22 mouse cellular contexts compared by ENCODE assay signal in the genomic region with DNA sequence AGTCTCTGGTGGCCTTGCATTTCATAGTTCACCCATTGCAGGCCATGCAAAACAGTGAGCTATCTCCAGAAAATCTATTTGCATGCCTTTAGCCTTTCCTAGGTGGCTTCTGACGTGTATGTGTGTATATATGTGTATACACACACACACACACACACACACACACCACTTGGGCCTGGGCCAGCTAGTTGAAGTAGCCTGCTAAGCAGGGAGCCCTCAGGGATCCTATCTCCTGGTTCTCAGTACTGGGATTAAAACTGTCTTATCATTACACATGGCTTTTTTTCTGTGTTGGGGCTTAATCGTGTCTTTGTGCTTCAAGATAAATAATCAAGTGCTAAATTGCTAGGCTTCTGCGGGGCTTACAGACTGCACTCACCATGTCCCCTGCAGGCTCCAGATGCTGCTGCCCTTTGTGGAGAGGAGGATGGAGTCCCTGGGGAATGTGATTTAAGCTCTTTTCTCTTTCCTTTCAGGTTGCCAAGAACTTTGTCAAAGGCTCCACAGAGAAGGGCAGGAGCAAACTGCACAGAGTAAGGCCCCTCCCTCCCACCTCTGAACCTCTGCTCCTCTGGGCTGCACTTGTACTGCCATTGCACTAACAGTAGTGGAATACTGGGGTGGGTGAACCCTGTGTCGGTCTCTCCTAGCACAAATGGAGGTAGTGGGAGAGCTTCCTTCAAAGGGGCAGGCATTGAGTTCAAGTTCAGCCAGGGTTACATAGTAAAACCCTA. TPM values are rescaled to one million over a fixed set of nuclear protein-coding genes. Genes with fewer than 3 reads are reported as not detected.
DNase-seq lines count a peak whose midpoint lies in the region; ATAC-seq and TF ChIP-seq lines count a peak whose summit lies in the region.
"Had no signal": no experiment of that assay in that cellular context is flagged by ENCODE, and none has a peak within 500 bp of the region (broad histone marks: within the 10 kb centered on the region; RNA-seq: fewer than 3 reads in every experiment).

No protein-coding gene starts in this region.

- no peak for DNase-seq in embryonic facial prominence, embryonic 10.5 days (ENCODE audit: low spot score)
- no peak for DNase-seq in liver, embryonic 14.5 days (ENCODE audit: low read depth in 3 of 3, low spot score in 3 of 3)
- DNase-seq in liver, postnatal 0 days, result no peak
- DNase-seq in adrenal gland, adult (ENCODE audit: inconsistent age in 2 of 2, low spot score in 1 of 2), result no peak
- DNase-seq in right cerebral cortex, postnatal 10 days (ENCODE audit: low spot score in 2 of 2), result no peak
- DNase-seq: cerebellum, adult 9-10 months; gastrocnemius, adult 2 months; heart, postnatal 36 days; kidney, adult 2 months; kidney, postnatal 10 days; layer of hippocampus, postnatal 36 days; lung, postnatal 10 days; right cerebral cortex, postnatal 14 days; spleen, adult 18-20 months; thymus, adult 18-20 months had no signal

- no peak overlapping the region for H3K27ac ChIP-seq in embryonic facial prominence, embryonic 12.5 days
- no peak overlapping the region for H3K27ac ChIP-seq in embryonic facial prominence, embryonic 10.5 days (replicated peaks)
- no peak overlapping the region for H3K27ac ChIP-seq in liver, embryonic 14.5 days
- no peak overlapping the region for H3K27ac ChIP-seq in liver, postnatal 0 days (ENCODE audit: low read depth)
- no peak overlapping the region for H3K27ac ChIP-seq in midbrain, embryonic 15.5 days

- ATAC-seq in embryonic facial prominence, embryonic 12.5 days (ENCODE audit: insufficient number of reproducible peaks, insufficient read depth, low FRiP score, low TSS enrichment), result no peak
- peak; percentile 24; the same call in 1 of the 2 replicates for ATAC-seq in liver, embryonic 14.5 days (ENCODE audit: insufficient read depth)
- no peak for ATAC-seq in liver, postnatal 0 days
- ATAC-seq in megakaryocyte progenitor cell, adult 5-6 weeks (replicated peaks; ENCODE audit: poor library complexity), result peak; percentile 54
- peak; percentile 66 for ATAC-seq in midbrain, embryonic 15.5 days (replicated peaks)
- ATAC-seq: CD4-positive, CD25-positive, alpha-beta regulatory T cell, adult 4 months; inflammation-experienced regulatory T-cells, adult 6 months had no signal

- no peaks in the 10 kb centered on the region for H3K4me1 ChIP-seq in embryonic facial prominence, embryonic 12.5 days
- 0 out of 2 replicates have a peak, but pooled peaks cover 2% of the 10 kb centered on the region for H3K4me1 ChIP-seq in embryonic facial prominence, embryonic 10.5 days
- H3K4me1 ChIP-seq in liver, embryonic 14.5 days (replicated peaks; ENCODE audit: control insufficient read depth in 2 of 2, insufficient read depth in 2 of 2, low read length in 1 of 2), result no peaks in the 10 kb centered on the region
- no peaks in the 10 kb centered on the region for H3K4me1 ChIP-seq in liver, postnatal 0 days (ENCODE audit: insufficient read depth)
- H3K4me1 ChIP-seq in midbrain, embryonic 15.5 days, result no peaks in the 10 kb centered on the region

- H3K9ac ChIP-seq in embryonic facial prominence, embryonic 12.5 days, result peak overlapping the region; percentile 9; the same call in 1 of the 2 replicates
- H3K9ac ChIP-seq in liver, embryonic 14.5 days (replicated peaks), result no peak overlapping the region
- H3K9ac ChIP-seq in liver, postnatal 0 days (replicated peaks), result no peak overlapping the region
- no peak overlapping the region for H3K9ac ChIP-seq in midbrain, embryonic 15.5 days
- H3K9ac ChIP-seq: heart, embryonic 12.5 days had no signal

- 73% methylated on average over 4 of the region's 4 CpGs for WGBS in embryonic facial prominence, embryonic 12.5 days
- WGBS in embryonic facial prominence, embryonic 10.5 days, result 80% methylated on average over 4 of the region's 4 CpGs
- WGBS in liver, embryonic 14.5 days (ENCODE audit: insufficient replicate concordance), result 50% methylated on average over 4 of the region's 4 CpGs
- 54% methylated on average over 4 of the region's 4 CpGs for WGBS in liver, postnatal 0 days (ENCODE audit: insufficient replicate concordance)
- 47% methylated on average over 4 of the region's 4 CpGs for WGBS in midbrain, embryonic 15.5 days

- no peak overlapping the region for H3K4me3 ChIP-seq in embryonic facial prominence, embryonic 12.5 days
- no peak overlapping the region for H3K4me3 ChIP-seq in embryonic facial prominence, embryonic 10.5 days
- no peak overlapping the region for H3K4me3 ChIP-seq in liver, embryonic 14.5 days (ENCODE audit: insufficient read depth in 1 of 2, low read depth in 2 of 2, low read length in 2 of 2)
- no peak overlapping the region for H3K4me3 ChIP-seq in liver, postnatal 0 days (ENCODE audit: low read depth, low read length)
- no peak overlapping the region for H3K4me3 ChIP-seq in midbrain, embryonic 15.5 days
- H3K4me3 ChIP-seq: gastrocnemius, adult 2 months; heart, embryonic 12.5 days; myocyte had no signal

- no peaks in the 10 kb centered on the region for H3K27me3 ChIP-seq in embryonic facial prominence, embryonic 12.5 days
- no peaks in the 10 kb centered on the region for H3K27me3 ChIP-seq in embryonic facial prominence, embryonic 10.5 days (replicated peaks; ENCODE audit: low read depth, poor library complexity, severe bottlenecking)
- no peaks in the 10 kb centered on the region for H3K27me3 ChIP-seq in liver, embryonic 14.5 days (ENCODE audit: control insufficient read depth, insufficient read depth, low read length)
- H3K27me3 ChIP-seq in liver, postnatal 0 days (ENCODE audit: insufficient read depth, low read length), result no peaks in the 10 kb centered on the region
- no peaks in the 10 kb centered on the region for H3K27me3 ChIP-seq in midbrain, embryonic 15.5 days (replicated peaks)
- H3K27me3 ChIP-seq: heart, embryonic 12.5 days had no signal

- TF ChIP-seq EP300 in liver, embryonic 14.5 days (IDR thresholded peaks at IDR 0.05; ENCODE audit: low read depth), result no peak
- TF ChIP-seq EP300 in liver, postnatal 0 days (IDR thresholded peaks at IDR 0.05; ENCODE audit: low read depth), result no peak

- no peaks in the 10 kb centered on the region for H3K9me3 ChIP-seq in embryonic facial prominence, embryonic 12.5 days
- H3K9me3 ChIP-seq in embryonic facial prominence, embryonic 10.5 days, result no peaks in the 10 kb centered on the region
- H3K9me3 ChIP-seq in liver, embryonic 14.5 days (ENCODE audit: control insufficient read depth, low read length), result no peaks in the 10 kb centered on the region
- no peaks in the 10 kb centered on the region for H3K9me3 ChIP-seq in liver, postnatal 0 days (ENCODE audit: low read length)
- no peaks in the 10 kb centered on the region for H3K9me3 ChIP-seq in midbrain, embryonic 15.5 days
- H3K9me3 ChIP-seq: heart, embryonic 12.5 days had no signal

- H3K4me2 ChIP-seq in embryonic facial prominence, embryonic 12.5 days (replicated peaks), result no peak overlapping the region
- H3K4me2 ChIP-seq in liver, embryonic 14.5 days (ENCODE audit: low read depth), result no peak overlapping the region
- no peak overlapping the region for H3K4me2 ChIP-seq in liver, postnatal 0 days (ENCODE audit: low read depth, low read length)
- H3K4me2 ChIP-seq in midbrain, embryonic 15.5 days, result no peak overlapping the region
- H3K4me2 ChIP-seq: heart, embryonic 12.5 days had no signal

- H3K36me3 ChIP-seq in embryonic facial prominence, embryonic 12.5 days, result peaks cover 77% of the 10 kb centered on the region
- H3K36me3 ChIP-seq in embryonic facial prominence, embryonic 10.5 days (replicated peaks), result peaks cover 98% of the 10 kb centered on the region
- peaks cover 69% of the 10 kb centered on the region for H3K36me3 ChIP-seq in liver, embryonic 14.5 days (replicated peaks; ENCODE audit: control insufficient read depth, insufficient read depth, low read depth)
- H3K36me3 ChIP-seq in liver, postnatal 0 days (replicated peaks; ENCODE audit: insufficient read depth, low read length), result peaks cover 52% of the 10 kb centered on the region
- no peaks in the 10 kb centered on the region for H3K36me3 ChIP-seq in midbrain, embryonic 15.5 days (replicated peaks)

- TF ChIP-seq CTCF in liver, embryonic 14.5 days (IDR thresholded peaks at IDR 0.05; ENCODE audit: low read depth), result no peak
- TF ChIP-seq CTCF in liver, postnatal 0 days (IDR thresholded peaks at IDR 0.05; ENCODE audit: low read depth), result no peak

RNA-seq across cellular contexts. Expression of gene Chaf1a, which starts 15.9 kb away (rescaled TPM):
- 44.5 and 45.8 TPM in 2 replicates for polyA plus RNA-seq in embryonic facial prominence, embryonic 12.5 days (2016; fragmentation: Nextera tagmentation; extraction: Ambion mirVana)
- 50.7 and 52.3 TPM in 2 replicates for polyA plus RNA-seq in embryonic facial prominence, embryonic 10.5 days (2016; fragmentation: Nextera tagmentation; extraction: Ambion mirVana)
- 10.8 and 14.6 TPM in 2 replicates for polyA plus RNA-seq in liver, embryonic 14.5 days (2012; rRNA removed)
- 10.2 and 13.0 TPM in 2 replicates for polyA plus RNA-seq in liver, embryonic 14.5 days (2014; fragmentation: Nextera tagmentation; extraction: Ambion mirVana)
- polyA plus RNA-seq in liver, postnatal 0 days (2015; fragmentation: Nextera tagmentation; extraction: Ambion mirVana), result 4.9 and 6.5 TPM in 2 replicates
- 15.5 and 16.7 TPM in 2 replicates for total RNA-seq in megakaryocyte progenitor cell, adult 5-6 weeks (2015)
- total RNA-seq in megakaryocyte progenitor cell, adult 5-6 weeks (2017), result 32.3 and 33.9 TPM in 2 replicates
- 5.0 and 5.5 TPM in 2 replicates for polyA plus RNA-seq in midbrain, embryonic 15.5 days (2015; fragmentation: Nextera tagmentation; extraction: Ambion mirVana)

RNA-seq across cellular contexts. Expression of gene Ubxn6, which starts 18.7 kb away (rescaled TPM):
- 49.0 and 52.7 TPM in 2 replicates for polyA plus RNA-seq in embryonic facial prominence, embryonic 12.5 days (2016; fragmentation: Nextera tagmentation; extraction: Ambion mirVana)
- polyA plus RNA-seq in embryonic facial prominence, embryonic 10.5 days (2016; fragmentation: Nextera tagmentation; extraction: Ambion mirVana), result 35.0 and 36.8 TPM in 2 replicates
- 7.3 TPM in 2 replicates for polyA plus RNA-seq in liver, embryonic 14.5 days (2012; rRNA removed)
- polyA plus RNA-seq in liver, embryonic 14.5 days (2014; fragmentation: Nextera tagmentation; extraction: Ambion mirVana), result 10.8 and 12.2 TPM in 2 replicates
- polyA plus RNA-seq in liver, postnatal 0 days (2015; fragmentation: Nextera tagmentation; extraction: Ambion mirVana), result 19.1 and 20.5 TPM in 2 replicates
- 13.6 and 13.7 TPM in 2 replicates for total RNA-seq in megakaryocyte progenitor cell, adult 5-6 weeks (2015)
- total RNA-seq in megakaryocyte progenitor cell, adult 5-6 weeks (2017), result 17.4 and 19.9 TPM in 2 replicates
- polyA plus RNA-seq in midbrain, embryonic 15.5 days (2015; fragmentation: Nextera tagmentation; extraction: Ambion mirVana), result 80.2 and 85.2 TPM in 2 replicates

RNA-seq across cellular contexts. Expression of gene Sh3gl1, which starts 19.7 kb away (rescaled TPM):
- 173 and 175 TPM in 2 replicates for polyA plus RNA-seq in embryonic facial prominence, embryonic 12.5 days (2016; fragmentation: Nextera tagmentation; extraction: Ambion mirVana)
- polyA plus RNA-seq in embryonic facial prominence, embryonic 10.5 days (2016; fragmentation: Nextera tagmentation; extraction: Ambion mirVana), result 170 and 173 TPM in 2 replicates
- 28.8 and 30.0 TPM in 2 replicates for polyA plus RNA-seq in liver, embryonic 14.5 days (2012; rRNA removed)
- 32.5 and 32.9 TPM in 2 replicates for polyA plus RNA-seq in liver, embryonic 14.5 days (2014; fragmentation: Nextera tagmentation; extraction: Ambion mirVana)
- polyA plus RNA-seq in liver, postnatal 0 days (2015; fragmentation: Nextera tagmentation; extraction: Ambion mirVana), result 35.9 and 37.1 TPM in 2 replicates
- 19.1 TPM in 2 replicates for total RNA-seq in megakaryocyte progenitor cell, adult 5-6 weeks (2015)
- total RNA-seq in megakaryocyte progenitor cell, adult 5-6 weeks (2017), result 22.1 and 25.0 TPM in 2 replicates
- 117 and 119 TPM in 2 replicates for polyA plus RNA-seq in midbrain, embryonic 15.5 days (2015; fragmentation: Nextera tagmentation; extraction: Ambion mirVana)

RNA-seq across cellular contexts. Expression of gene Hdgfl2, which starts 23.3 kb away (rescaled TPM):
- 173 and 179 TPM in 2 replicates for polyA plus RNA-seq in embryonic facial prominence, embryonic 12.5 days (2016; fragmentation: Nextera tagmentation; extraction: Ambion mirVana)
- 195 and 197 TPM in 2 replicates for polyA plus RNA-seq in embryonic facial prominence, embryonic 10.5 days (2016; fragmentation: Nextera tagmentation; extraction: Ambion mirVana)
- polyA plus RNA-seq in liver, embryonic 14.5 days (2012; rRNA removed), result 18.2 and 29.5 TPM in 2 replicates
- polyA plus RNA-seq in liver, embryonic 14.5 days (2014; fragmentation: Nextera tagmentation; extraction: Ambion mirVana), result 26.0 and 36.0 TPM in 2 replicates
- polyA plus RNA-seq in liver, postnatal 0 days (2015; fragmentation: Nextera tagmentation; extraction: Ambion mirVana), result 24.8 and 27.7 TPM in 2 replicates
- total RNA-seq in megakaryocyte progenitor cell, adult 5-6 weeks (2015), result 20.7 and 25.4 TPM in 2 replicates
- total RNA-seq in megakaryocyte progenitor cell, adult 5-6 weeks (2017), result 80.0 and 87.8 TPM in 2 replicates
- 162 and 164 TPM in 2 replicates for polyA plus RNA-seq in midbrain, embryonic 15.5 days (2015; fragmentation: Nextera tagmentation; extraction: Ambion mirVana)

RNA-seq across cellular contexts. Expression of gene Mpnd, which starts 50.6 kb away (rescaled TPM):
- 174 and 193 TPM in 2 replicates for polyA plus RNA-seq in embryonic facial prominence, embryonic 12.5 days (2016; fragmentation: Nextera tagmentation; extraction: Ambion mirVana)
- polyA plus RNA-seq in embryonic facial prominence, embryonic 10.5 days (2016; fragmentation: Nextera tagmentation; extraction: Ambion mirVana), result 126 and 135 TPM in 2 replicates
- polyA plus RNA-seq in liver, embryonic 14.5 days (2012; rRNA removed), result 15.7 TPM in 2 replicates
- 12.9 and 14.8 TPM in 2 replicates for polyA plus RNA-seq in liver, embryonic 14.5 days (2014; fragmentation: Nextera tagmentation; extraction: Ambion mirVana)
- 17.5 and 23.9 TPM in 2 replicates for polyA plus RNA-seq in liver, postnatal 0 days (2015; fragmentation: Nextera tagmentation; extraction: Ambion mirVana)
- 9.2 and 17.4 TPM in 2 replicates for total RNA-seq in megakaryocyte progenitor cell, adult 5-6 weeks (2015)
- total RNA-seq in megakaryocyte progenitor cell, adult 5-6 weeks (2017), result 76.6 and 92.5 TPM in 2 replicates
- polyA plus RNA-seq in midbrain, embryonic 15.5 days (2015; fragmentation: Nextera tagmentation; extraction: Ambion mirVana), result 152 and 167 TPM in 2 replicates

Comparison
In these comparisons a context has a peak if more than half of its experiments do, and no peak if none do; other contexts are left out.
1. ATAC-seq: peak in liver, embryonic 14.5 days (single experiment), megakaryocyte progenitor cell, adult 5-6 weeks (single experiment) and midbrain, embryonic 15.5 days (single experiment); none in embryonic facial prominence, embryonic 12.5 days (single experiment) and liver, postnatal 0 days (single experiment).